8 mouse cellular contexts compared by ENCODE assay signal in the genomic region with DNA sequence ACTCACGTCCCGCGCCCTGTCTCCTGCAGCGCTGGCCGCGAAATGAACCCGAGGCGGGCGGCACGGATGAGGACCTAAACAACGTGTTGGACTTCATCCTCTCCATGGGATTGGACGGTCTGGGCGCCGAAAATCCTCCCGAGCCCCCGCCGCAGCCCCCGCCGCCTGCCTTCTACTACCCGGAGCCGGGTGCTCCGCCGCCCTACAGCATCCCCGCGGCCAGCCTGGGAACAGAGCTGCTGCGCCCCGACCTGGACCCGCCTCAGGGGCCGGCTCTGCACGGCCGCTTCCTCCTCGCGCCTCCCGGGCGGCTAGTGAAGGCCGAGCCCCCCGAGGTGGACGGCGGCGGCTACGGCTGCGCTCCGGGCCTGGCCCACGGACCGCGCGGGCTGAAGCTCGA. TPM values are rescaled to one million over a fixed set of nuclear protein-coding genes. Genes with fewer than 3 reads are reported as not detected.
DNase-seq lines count a peak whose midpoint lies in the region; ATAC-seq and TF ChIP-seq lines count a peak whose summit lies in the region.

No protein-coding gene starts in this region.

- H3K27ac ChIP-seq in heart, adult 2 months, result peak overlapping the region; percentile 91
- H3K27ac ChIP-seq in hindbrain, embryonic 15.5 days (replicated peaks), result no peak overlapping the region
- H3K27ac ChIP-seq in midbrain, embryonic 12.5 days (replicated peaks), result no peak overlapping the region

- no peak for ATAC-seq in hindbrain, embryonic 15.5 days (ENCODE audit: low FRiP score, low read depth)
- 0 out of 2 replicates have a peak, but pooled peaks have one; percentile 11 for ATAC-seq in midbrain, embryonic 12.5 days (ENCODE audit: low FRiP score, low read depth)
- no peak for ATAC-seq in monocyte, adult 5-6 weeks (replicated peaks; ENCODE audit: insufficient number of reproducible peaks, low FRiP score, low TSS enrichment, poor library complexity, severe bottlenecking)

- no peak for DNase-seq in heart, adult 2 months
- no peak for DNase-seq in heart, adult 8-10 months (ENCODE audit: low spot score)
- peak; percentile 42 for DNase-seq in urinary bladder, adult 2 months (ENCODE audit: low spot score)
- no peak for DNase-seq in urinary bladder, postnatal 14 days (ENCODE audit: low spot score)
- no peak for DNase-seq in right cerebral cortex, adult 18-20 months

- H3K4me2 ChIP-seq in hindbrain, embryonic 15.5 days, result peak overlapping the region; percentile 91
- peak overlapping the region; percentile 76 for H3K4me2 ChIP-seq in midbrain, embryonic 12.5 days (replicated peaks)

- no peak for TF ChIP-seq EP300 in heart, adult 2 months (IDR thresholded peaks at IDR 0.05; ENCODE audit: insufficient read depth, low read depth, low read length)

- intact Hi-C loops in heart, adult 2 months (cut with DNase I), result loop anchor here (1.0 to 2.0 kb wide), 3 partner anchors 17 to 51 kb away; no protein-coding TSS in a partner anchor

- H3K4me3 ChIP-seq in heart, adult 2 months, result peak overlapping the region; percentile 93
- peak overlapping the region; percentile 58 for H3K4me3 ChIP-seq in hindbrain, embryonic 15.5 days
- peak overlapping the region; percentile 52 for H3K4me3 ChIP-seq in midbrain, embryonic 12.5 days

- WGBS in heart, adult 2 months, result 1% methylated on average over 48 of the region's 48 CpGs
- under 1% methylated on average over 45 of the region's 48 CpGs for WGBS in hindbrain, embryonic 15.5 days
- 1% methylated on average over 47 of the region's 48 CpGs for WGBS in midbrain, embryonic 12.5 days

- TF ChIP-seq CTCF in heart, adult 2 months (IDR thresholded peaks at IDR 0.05), result no peak

- no peaks in the 10 kb centered on the region for H3K27me3 ChIP-seq in heart, adult 2 months (ENCODE audit: control insufficient read depth, insufficient read depth, low read length)
- H3K27me3 ChIP-seq in hindbrain, embryonic 15.5 days, result peaks cover 36% of the 10 kb centered on the region
- peaks cover 63% of the 10 kb centered on the region for H3K27me3 ChIP-seq in midbrain, embryonic 12.5 days

- peaks cover 5% of the 10 kb centered on the region for H3K79me2 ChIP-seq in heart, adult 2 months (replicated peaks; ENCODE audit: control insufficient read depth, insufficient read depth, low read length)

- H3K4me1 ChIP-seq in heart, adult 2 months (ENCODE audit: control insufficient read depth, insufficient read depth, low read length), result peaks cover 15% of the 10 kb centered on the region
- peaks cover 24% of the 10 kb centered on the region for H3K4me1 ChIP-seq in hindbrain, embryonic 15.5 days (replicated peaks)
- peaks cover 18% of the 10 kb centered on the region for H3K4me1 ChIP-seq in midbrain, embryonic 12.5 days

- H3K9ac ChIP-seq in heart, adult 2 months (ENCODE audit: low read depth, low read length), result peak overlapping the region; percentile 83
- peak overlapping the region; percentile 45 for H3K9ac ChIP-seq in hindbrain, embryonic 15.5 days
- peak overlapping the region; percentile 46 for H3K9ac ChIP-seq in midbrain, embryonic 12.5 days (replicated peaks)

- TF ChIP-seq POLR2A in heart, adult 2 months (IDR thresholded peaks at IDR 0.05; ENCODE audit: insufficient read depth, low read depth, low read length), result no peak

- peaks cover 11% of the 10 kb centered on the region for H3K36me3 ChIP-seq in heart, adult 2 months (ENCODE audit: control insufficient read depth, insufficient read depth, low read length)
- no peaks in the 10 kb centered on the region for H3K36me3 ChIP-seq in hindbrain, embryonic 15.5 days
- H3K36me3 ChIP-seq in midbrain, embryonic 12.5 days, result no peaks in the 10 kb centered on the region

- H3K9me3 ChIP-seq in hindbrain, embryonic 15.5 days, result no peaks in the 10 kb centered on the region
- H3K9me3 ChIP-seq in midbrain, embryonic 12.5 days, result no peaks in the 10 kb centered on the region

RNA-seq across cellular contexts. Expression of a gene that starts 0.6 kb away (rescaled TPM):
- 10 to 100 TPM; 76.0 to 92.7 TPM for total RNA-seq in heart, adult 2 months (2021)
- 21.1 and 42.6 TPM in 2 replicates for polyA plus RNA-seq in heart, adult 2 months (2012; rRNA removed)
- 10 to 100 TPM; 40.3 to 74.6 (median 52.7) TPM for total RNA-seq in heart, adult 8-10 months (2022)
- polyA plus RNA-seq in urinary bladder, adult 2 months (2012; rRNA removed), result 32.4 and 36.7 TPM in 2 replicates
- polyA plus RNA-seq in hindbrain, embryonic 15.5 days (2015; fragmentation: Nextera tagmentation; extraction: Ambion mirVana), result 6.4 and 6.9 TPM in 2 replicates
- 8.8 and 9.2 TPM in 2 replicates for polyA plus RNA-seq in midbrain, embryonic 12.5 days (2016; fragmentation: Nextera tagmentation; extraction: Ambion mirVana)
- total RNA-seq in monocyte, adult 5-6 weeks (2017), result 183 to 225 TPM (median 194 TPM) in 3 replicates

RNA-seq across cellular contexts. Expression of a gene that starts 14.3 kb away (rescaled TPM):
- total RNA-seq in heart, adult 2 months (2021), result 1 to 10 TPM; 6.7 to 8.5 TPM
- 1.1 and 2.9 TPM in 2 replicates for polyA plus RNA-seq in heart, adult 2 months (2012; rRNA removed)
- 1 to 10 TPM; 5.4 to 8.3 (median 7.5) TPM for total RNA-seq in heart, adult 8-10 months (2022)
- polyA plus RNA-seq in urinary bladder, adult 2 months (2012; rRNA removed), result 6.2 and 8.5 TPM in 2 replicates
- polyA plus RNA-seq in hindbrain, embryonic 15.5 days (2015; fragmentation: Nextera tagmentation; extraction: Ambion mirVana), result 9.8 and 12.5 TPM in 2 replicates
- polyA plus RNA-seq in midbrain, embryonic 12.5 days (2016; fragmentation: Nextera tagmentation; extraction: Ambion mirVana), result 25.7 and 32.3 TPM in 2 replicates
- 1.5 to 3.3 TPM (median 3.1 TPM) in 3 replicates for total RNA-seq in monocyte, adult 5-6 weeks (2017)
